Mouse (Mus musculus): ENCODE measurements around the gene Ankef1. TPM values are rescaled to one million over a fixed set of nuclear protein-coding genes. Genes with fewer than 3 reads are reported as not detected.

The Ankef1 gene
- polyA plus RNA-seq, 2 experiments, result not detected

DNA sequence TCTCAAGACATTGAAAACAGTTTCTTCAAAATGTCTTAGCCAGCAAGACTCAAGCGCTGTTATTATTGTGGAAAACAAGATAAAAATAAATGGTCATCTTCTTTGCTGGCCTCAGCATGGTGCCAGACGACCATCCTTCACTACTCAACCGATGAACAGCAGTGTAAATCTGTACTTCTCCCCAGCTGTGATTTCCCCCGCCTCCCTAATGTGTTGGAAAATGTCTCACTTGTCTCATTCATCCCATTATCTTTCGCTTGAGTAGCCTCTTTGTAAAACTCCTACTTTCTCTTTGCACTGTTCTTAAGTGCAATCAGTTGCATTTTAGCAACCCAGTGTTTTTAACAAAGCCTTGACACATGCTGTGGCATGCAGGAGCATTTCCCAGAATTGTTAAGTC is 9.4 kb downstream of the Ankef1 start:
- no peak overlapping the region for H3K4me3 ChIP-seq (ENCODE audit: insufficient read depth in 1 of 2, low read depth in 2 of 2, low read length in 2 of 2)
- no peak overlapping the region for H3K4me2 ChIP-seq (ENCODE audit: low read depth)
- no peaks in the 10 kb centered on the region for H3K4me1 ChIP-seq (replicated peaks; ENCODE audit: control insufficient read depth in 2 of 2, insufficient read depth in 2 of 2, low read length in 1 of 2)
- H3K27ac ChIP-seq, result no peak overlapping the region
- no peaks in the 10 kb centered on the region for H3K27me3 ChIP-seq (ENCODE audit: control insufficient read depth, insufficient read depth, low read length)
- no peak for ATAC-seq (ENCODE audit: insufficient read depth)
- TF ChIP-seq CTCF (IDR thresholded peaks at IDR 0.05; ENCODE audit: low read depth) (no peak), EP300 (IDR thresholded peaks at IDR 0.05; ENCODE audit: low read depth) (no peak)
- no peak overlapping the region for H3K9ac ChIP-seq (replicated peaks)
- WGBS (ENCODE audit: insufficient replicate concordance), result 47% methylated on average over 5 of the region's 5 CpGs
- no peaks in the 10 kb centered on the region for H3K36me3 ChIP-seq (replicated peaks; ENCODE audit: control insufficient read depth, insufficient read depth, low read depth)
- H3K9me3 ChIP-seq (ENCODE audit: control insufficient read depth, low read length), result no peaks in the 10 kb centered on the region
- DNase-seq (ENCODE audit: low read depth in 3 of 3, low spot score in 3 of 3), result no peak

DNA sequence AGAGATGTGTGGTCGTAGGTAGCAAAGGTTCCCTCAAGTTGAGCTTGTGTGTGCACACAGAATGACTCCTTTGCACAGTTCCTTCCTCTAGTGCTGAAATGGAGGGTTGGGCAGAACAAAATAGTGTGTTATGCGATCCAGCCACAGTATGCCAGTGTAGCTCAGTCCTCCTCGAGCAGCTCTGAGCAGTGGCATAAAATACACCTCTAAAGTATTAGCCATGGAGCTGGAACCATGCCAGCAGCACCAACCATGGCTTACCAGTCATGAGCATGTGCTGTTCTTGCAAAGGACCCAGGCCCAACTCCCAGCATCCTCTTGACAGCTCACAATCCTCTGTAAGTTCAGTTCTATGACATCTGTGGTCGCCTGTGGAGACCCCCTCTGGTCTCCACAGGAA is 10.0 kb downstream of the Ankef1 start:
- no peak for ATAC-seq (ENCODE audit: insufficient read depth)

DNA sequence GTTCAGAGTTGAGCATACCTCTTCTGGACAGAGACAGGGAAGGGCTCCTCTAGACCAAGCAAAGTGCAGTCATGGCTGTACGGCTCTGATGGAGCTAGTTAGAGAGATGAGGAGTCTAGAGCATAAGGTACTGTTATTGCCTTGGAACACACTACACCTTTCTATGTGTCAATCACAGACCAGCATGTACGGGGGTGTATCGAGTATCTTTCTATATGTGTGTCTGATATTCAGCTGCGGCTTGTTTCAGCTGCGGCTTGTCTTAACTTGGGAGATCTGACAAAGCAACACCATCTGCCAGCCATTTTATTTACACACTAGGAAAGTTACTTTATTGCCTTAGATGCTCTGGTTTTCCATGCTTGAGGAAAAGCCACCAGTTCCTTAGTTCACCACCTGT is 11.1 kb downstream of the Ankef1 start:
- no peak overlapping the region for H3K27ac ChIP-seq
- 73% methylated on average over 5 of the region's 5 CpGs for WGBS (ENCODE audit: insufficient replicate concordance)
- H3K9me3 ChIP-seq (ENCODE audit: control insufficient read depth, low read length), result no peaks in the 10 kb centered on the region
- no peak overlapping the region for H3K4me3 ChIP-seq (ENCODE audit: insufficient read depth in 1 of 2, low read depth in 2 of 2, low read length in 2 of 2)
- ATAC-seq (ENCODE audit: insufficient read depth) (no peak), DNase-seq (ENCODE audit: low read depth in 3 of 3, low spot score in 3 of 3) (no peak)
- H3K4me2 ChIP-seq (ENCODE audit: low read depth), result no peak overlapping the region
- TF ChIP-seq EP300 (IDR thresholded peaks at IDR 0.05; ENCODE audit: low read depth), result no peak
- TF ChIP-seq CTCF (IDR thresholded peaks at IDR 0.05; ENCODE audit: low read depth), result no peak
- no peaks in the 10 kb centered on the region for H3K27me3 ChIP-seq (ENCODE audit: control insufficient read depth, insufficient read depth, low read length)
- no peaks in the 10 kb centered on the region for H3K4me1 ChIP-seq (replicated peaks; ENCODE audit: control insufficient read depth in 2 of 2, insufficient read depth in 2 of 2, low read length in 1 of 2)
- H3K9ac ChIP-seq (replicated peaks), result no peak overlapping the region
- H3K36me3 ChIP-seq (replicated peaks; ENCODE audit: control insufficient read depth, insufficient read depth, low read depth), result no peaks in the 10 kb centered on the region

More for the DNA sequence above, 10.0 kb downstream of the Ankef1 start:
- TF ChIP-seq CTCF (IDR thresholded peaks at IDR 0.05; ENCODE audit: low read depth) (no peak), EP300 (IDR thresholded peaks at IDR 0.05; ENCODE audit: low read depth) (no peak)
- Histone ChIP-seq H3K9me3 (ENCODE audit: control insufficient read depth, low read length) (no peaks in the 10 kb centered on the region), H3K4me1 (replicated peaks; ENCODE audit: control insufficient read depth in 2 of 2, insufficient read depth in 2 of 2, low read length in 1 of 2) (no peaks in the 10 kb centered on the region), H3K27me3 (ENCODE audit: control insufficient read depth, insufficient read depth, low read length) (no peaks in the 10 kb centered on the region), H3K9ac (replicated peaks) (no peak overlapping the region), H3K36me3 (replicated peaks; ENCODE audit: control insufficient read depth, insufficient read depth, low read depth) (no peaks in the 10 kb centered on the region), H3K4me3 (ENCODE audit: insufficient read depth in 1 of 2, low read depth in 2 of 2, low read length in 2 of 2) (no peak overlapping the region), H3K4me2 (ENCODE audit: low read depth) (no peak overlapping the region), H3K27ac (no peak overlapping the region)
- DNase-seq (ENCODE audit: low read depth in 3 of 3, low spot score in 3 of 3), result no peak
- 43% methylated on average over 4 of the region's 4 CpGs for WGBS (ENCODE audit: insufficient replicate concordance)

DNA sequence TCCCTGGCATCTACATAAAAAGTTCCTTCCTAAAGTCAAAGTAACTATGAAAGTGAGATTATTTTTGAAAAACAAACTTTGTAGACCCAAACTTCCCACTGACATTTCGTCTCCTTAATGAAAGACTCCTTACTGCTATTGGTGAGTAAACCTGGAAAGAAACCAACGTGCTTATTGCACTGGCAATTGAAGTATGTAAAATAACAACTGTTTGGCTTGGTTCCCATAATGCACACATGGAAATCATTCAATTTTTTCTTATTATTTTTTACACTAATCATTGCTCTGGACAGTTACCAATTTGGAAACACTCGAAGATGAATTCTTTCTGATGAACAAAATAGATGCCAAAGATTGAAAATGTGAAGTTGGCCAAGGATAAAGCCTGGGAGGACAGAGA is 12.1 kb downstream of the Ankef1 start:
- no peaks in the 10 kb centered on the region for H3K27me3 ChIP-seq (ENCODE audit: control insufficient read depth, insufficient read depth, low read length)
- WGBS (ENCODE audit: insufficient replicate concordance), result 44% methylated on average over 3 of the region's 3 CpGs
- no peak for ATAC-seq (ENCODE audit: insufficient read depth)
- H3K4me3 ChIP-seq (ENCODE audit: insufficient read depth in 1 of 2, low read depth in 2 of 2, low read length in 2 of 2), result no peak overlapping the region
- no peak overlapping the region for H3K9ac ChIP-seq (replicated peaks)
- no peaks in the 10 kb centered on the region for H3K36me3 ChIP-seq (replicated peaks; ENCODE audit: control insufficient read depth, insufficient read depth, low read depth)
- H3K9me3 ChIP-seq (ENCODE audit: control insufficient read depth, low read length), result no peaks in the 10 kb centered on the region
- H3K27ac ChIP-seq, result no peak overlapping the region
- no peak overlapping the region for H3K4me2 ChIP-seq (ENCODE audit: low read depth)
- no peaks in the 10 kb centered on the region for H3K4me1 ChIP-seq (replicated peaks; ENCODE audit: control insufficient read depth in 2 of 2, insufficient read depth in 2 of 2, low read length in 1 of 2)
- no peak for DNase-seq (ENCODE audit: low read depth in 3 of 3, low spot score in 3 of 3)
- no peak for TF ChIP-seq CTCF (IDR thresholded peaks at IDR 0.05; ENCODE audit: low read depth)
- TF ChIP-seq EP300 (IDR thresholded peaks at IDR 0.05; ENCODE audit: low read depth), result no peak

DNA sequence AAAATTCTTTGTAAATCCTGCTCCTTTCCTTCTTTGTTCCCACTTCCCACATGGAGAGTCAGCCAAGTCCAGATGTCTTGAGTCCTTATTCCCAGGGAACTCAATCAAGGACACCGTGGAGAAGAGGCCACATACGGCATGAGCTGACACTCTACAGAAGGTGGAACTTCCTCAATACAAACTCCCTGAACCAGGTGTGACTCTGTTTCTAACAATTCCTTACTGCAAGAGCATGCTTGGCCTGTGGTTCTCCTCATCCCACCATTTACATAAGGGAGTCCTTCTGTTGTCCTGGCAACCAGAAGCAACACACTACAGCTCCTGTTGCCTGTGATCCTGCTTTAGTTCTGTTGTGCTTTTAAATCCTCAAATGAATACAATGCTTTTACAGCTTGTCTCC is 13.8 kb downstream of the Ankef1 start:
- Histone ChIP-seq H3K27me3 (ENCODE audit: control insufficient read depth, insufficient read depth, low read length) (no peaks in the 10 kb centered on the region), H3K36me3 (replicated peaks; ENCODE audit: control insufficient read depth, insufficient read depth, low read depth) (no peaks in the 10 kb centered on the region), H3K9me3 (ENCODE audit: control insufficient read depth, low read length) (no peaks in the 10 kb centered on the region), H3K9ac (replicated peaks) (no peak overlapping the region), H3K4me1 (replicated peaks; ENCODE audit: control insufficient read depth in 2 of 2, insufficient read depth in 2 of 2, low read length in 1 of 2) (no peaks in the 10 kb centered on the region), H3K4me2 (ENCODE audit: low read depth) (no peak overlapping the region), H3K27ac (no peak overlapping the region), H3K4me3 (ENCODE audit: insufficient read depth in 1 of 2, low read depth in 2 of 2, low read length in 2 of 2) (no peak overlapping the region)
- WGBS (ENCODE audit: insufficient replicate concordance), result 69% methylated on average over 2 of the region's 2 CpGs
- ATAC-seq (ENCODE audit: insufficient read depth) (no peak), DNase-seq (ENCODE audit: low read depth in 3 of 3, low spot score in 3 of 3) (no peak)
- TF ChIP-seq EP300 (IDR thresholded peaks at IDR 0.05; ENCODE audit: low read depth) (no peak), CTCF (IDR thresholded peaks at IDR 0.05; ENCODE audit: low read depth) (no peak)

Measured in liver, embryonic 14.5 days (tissue).